Mouse (Mus musculus) limb, embryonic 14.5 days (tissue): ENCODE measurements around the gene Sox5. TPM values are rescaled to one million over a fixed set of nuclear protein-coding genes. Genes with fewer than 3 reads are reported as not detected.

ENCODE experiments used
- ATAC-seq: fragments of 200-750 bp; cut with Nextera tagmentation; 2 replicates; pipeline ENCODE4 v1.8.0; 2017; ENCODE audit warnings: low read depth, moderate number of reproducible peaks, moderate TSS enrichment; ENCODE audit not compliant: low FRiP score
- DNase-seq: peaks from one replicate; pipeline ENCODE4 v3.0.0-alpha.2; 2015; ENCODE audit warnings: low spot score
- H3K27ac ChIP-seq: fragments of 300-500 bp; sonication (generic); replicated peaks from 2 replicates; pipeline ENCODE4 v1.5.1; 2014; ENCODE audit warnings: low read depth, mild to moderate bottlenecking, low read length, moderate library complexity, mixed read lengths
- H3K27me3 ChIP-seq: fragments of 300-500 bp; sonication (generic); 2 replicates; pipeline ENCODE4 v1.6.1; 2014; ENCODE audit warnings: low read length, mixed read lengths; ENCODE audit not compliant: control insufficient read depth, insufficient read depth
- H3K36me3 ChIP-seq: fragments of 300-500 bp; sonication (generic); 2 replicates; pipeline ENCODE4 v1.6.1; 2014; ENCODE audit warnings: mild to moderate bottlenecking, low read length, moderate library complexity, mixed read lengths; ENCODE audit not compliant: control insufficient read depth, insufficient read depth
- H3K4me1 ChIP-seq: fragments of 300-500 bp; sonication (generic); 2 replicates; pipeline ENCODE4 v1.6.1; 2014; ENCODE audit warnings: antibody characterized with exemption, low read length, mixed read lengths; ENCODE audit not compliant: control insufficient read depth, insufficient read depth
- H3K4me2 ChIP-seq: fragments of 300-500 bp; sonication (generic); replicated peaks from 2 replicates; pipeline ENCODE4 v1.6.1; 2014; ENCODE audit warnings: low read depth, mild to moderate bottlenecking, low read length, moderate library complexity; ENCODE audit not compliant: severe bottlenecking
- H3K4me3 ChIP-seq: fragments of 300-500 bp; sonication (generic); replicated peaks from 2 replicates; pipeline ENCODE4 v1.5.1; 2014; ENCODE audit warnings: low read length
- H3K9ac ChIP-seq: fragments of 300-500 bp; sonication (generic); 2 replicates; pipeline ENCODE4 v1.6.1; 2014; ENCODE audit warnings: mild to moderate bottlenecking, low read depth, low read length, moderate library complexity; ENCODE audit not compliant: severe bottlenecking
- H3K9me3 ChIP-seq: fragments of 300-500 bp; sonication (generic); 2 replicates; pipeline ENCODE4 v1.6.1; 2016; ENCODE audit warnings: low read length; ENCODE audit not compliant: control insufficient read depth
- POLR2A ChIP-seq: fragments of 200-500 bp; IDR thresholded peaks from 2 replicates; pipeline ENCODE4 v1.8.0; 2012; ENCODE audit warnings: inconsistent platforms, mild to moderate bottlenecking, moderate library complexity, borderline replicate concordance; ENCODE audit not compliant: insufficient read depth, insufficient read length; ENCODE audit errors: extremely low read depth
- WGBS: fragments of 180-500 bp; shearing (Covaris S2); extraction: QIAGEN DNeasy Blood & Tissue Kit; methylation state at CpG from one replicate; pipeline ENCODE4 v1.1.7; 2014; 5-methylcytosine and 5-hydroxymethylcytosine counted together
- polyA plus RNA-seq, 2 experiments: library from polyadenylated mRNA; depleted of rRNA in 1 of 2; stranded (reverse) in 1 of 2; unstranded in 1 of 2; fragments of >200 nt; fragmentation: Nextera tagmentation in 1 of 2; extraction: Ambion mirVana in 1 of 2; gene quantifications; 2 replicates each; pipeline versions ENCODE4 v1.2.1 to v1.2.3; 2012 to 2014

The Sox5 gene
- polyA plus RNA-seq, 2 experiments: 20.6 to 32.8 TPM

DNA sequence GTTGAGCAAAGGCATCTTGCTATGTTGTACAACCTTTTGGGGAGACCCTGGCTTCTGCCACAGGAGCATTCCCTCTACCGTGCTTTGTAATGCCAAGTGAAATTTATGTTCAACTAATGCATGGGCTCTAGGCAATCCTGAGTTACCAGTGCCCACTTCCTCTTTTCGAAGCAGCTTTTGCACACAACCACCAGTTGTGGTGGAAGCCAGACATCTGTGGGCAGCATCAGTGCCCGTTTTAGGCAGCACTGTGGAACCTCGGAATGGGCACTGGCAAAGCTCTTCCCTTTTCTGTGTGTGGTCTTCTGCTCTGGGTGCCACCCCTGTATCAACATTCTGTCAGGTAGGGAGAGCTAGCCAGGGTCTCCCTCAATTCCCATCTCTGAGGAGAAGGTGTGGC, 36.2 kb upstream of the Sox5 start:
- TF ChIP-seq POLR2A: no peak
- H3K9ac ChIP-seq: no peak overlapping the region
- no peak overlapping the region for H3K27ac ChIP-seq
- H3K4me1 ChIP-seq: peaks cover 6% of the 10 kb centered on the region; the same call in 1 of the 2 replicates
- no peaks in the 10 kb centered on the region for H3K9me3 ChIP-seq
- no peak for DNase-seq
- H3K27me3 ChIP-seq: no peaks in the 10 kb centered on the region
- no peak overlapping the region for H3K4me3 ChIP-seq
- 89% methylated on average over 4 of the region's 4 CpGs for WGBS
- no peaks in the 10 kb centered on the region for H3K36me3 ChIP-seq
- no peak overlapping the region for H3K4me2 ChIP-seq
- ATAC-seq: no peak

DNA sequence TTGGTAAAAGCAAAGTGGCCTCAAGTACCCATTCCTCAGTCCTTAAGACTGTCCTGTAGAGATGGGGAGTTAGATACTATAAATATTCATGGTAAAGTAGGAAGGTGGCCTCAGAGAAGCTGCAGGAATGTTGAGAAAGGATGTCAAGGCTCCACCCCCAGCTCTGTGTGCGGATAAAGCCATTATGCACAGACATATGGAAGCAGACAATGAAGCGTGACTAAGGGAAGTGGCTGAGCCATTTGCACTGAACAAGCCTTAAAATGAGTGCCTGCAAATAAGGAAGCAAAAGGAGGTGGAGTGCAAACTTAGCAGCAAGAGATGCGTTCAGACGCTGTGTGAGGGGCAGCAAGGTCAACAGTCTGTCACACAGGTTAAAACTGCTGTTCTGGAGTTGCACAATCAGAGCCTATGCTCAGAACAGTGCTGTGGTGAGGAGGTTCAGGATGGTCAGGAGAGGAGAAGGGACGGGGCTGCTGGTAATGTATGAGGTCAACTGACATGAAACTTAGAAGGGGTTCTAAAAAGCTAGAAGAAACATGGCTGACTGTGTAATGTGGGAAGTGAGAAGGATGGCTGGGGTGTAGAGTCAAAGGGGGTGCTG, 35.7 kb upstream of the Sox5 start:
- Histone ChIP-seq H3K4me3 (no peak overlapping the region), H3K4me2 (no peak overlapping the region), H3K4me1 (peaks cover 6% of the 10 kb centered on the region; the same call in 1 of the 2 replicates), H3K9me3 (no peaks in the 10 kb centered on the region), H3K9ac (no peak overlapping the region), H3K36me3 (no peaks in the 10 kb centered on the region), H3K27me3 (no peaks in the 10 kb centered on the region), H3K27ac (no peak overlapping the region)
- no peak for TF ChIP-seq POLR2A
- no peak for ATAC-seq
- no peak for DNase-seq
- WGBS: 83% methylated on average over 5 of the region's 5 CpGs

DNA sequence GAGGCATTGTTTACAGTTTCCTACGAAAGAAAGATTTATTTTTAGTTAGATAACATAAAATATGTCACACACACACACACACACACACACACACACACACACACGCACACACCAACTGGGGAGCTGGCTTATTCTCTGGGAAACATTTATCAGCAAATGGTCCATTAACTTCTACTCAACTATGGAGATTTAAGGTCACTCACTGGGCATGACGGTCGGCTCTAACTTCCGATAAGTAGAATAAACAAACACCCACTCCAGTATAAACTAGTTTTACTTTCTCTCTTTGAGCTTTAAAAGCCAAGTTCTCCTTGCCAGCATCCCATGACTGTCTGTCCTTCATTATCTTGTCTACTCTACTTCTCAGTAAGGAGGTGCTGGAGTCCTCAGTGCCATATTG, 33.8 kb upstream of the Sox5 start:
- H3K4me2 ChIP-seq: no peak overlapping the region
- no peaks in the 10 kb centered on the region for H3K27me3 ChIP-seq
- H3K4me1 ChIP-seq: peaks cover 3% of the 10 kb centered on the region; the same call in 1 of the 2 replicates
- H3K9me3 ChIP-seq: no peaks in the 10 kb centered on the region
- H3K27ac ChIP-seq: no peak overlapping the region
- DNase-seq (no peak), ATAC-seq (no peak)
- WGBS: 75% methylated on average over 5 of the region's 5 CpGs
- no peak overlapping the region for H3K4me3 ChIP-seq
- TF ChIP-seq POLR2A: no peak
- H3K9ac ChIP-seq: no peak overlapping the region
- H3K36me3 ChIP-seq: no peaks in the 10 kb centered on the region

DNA sequence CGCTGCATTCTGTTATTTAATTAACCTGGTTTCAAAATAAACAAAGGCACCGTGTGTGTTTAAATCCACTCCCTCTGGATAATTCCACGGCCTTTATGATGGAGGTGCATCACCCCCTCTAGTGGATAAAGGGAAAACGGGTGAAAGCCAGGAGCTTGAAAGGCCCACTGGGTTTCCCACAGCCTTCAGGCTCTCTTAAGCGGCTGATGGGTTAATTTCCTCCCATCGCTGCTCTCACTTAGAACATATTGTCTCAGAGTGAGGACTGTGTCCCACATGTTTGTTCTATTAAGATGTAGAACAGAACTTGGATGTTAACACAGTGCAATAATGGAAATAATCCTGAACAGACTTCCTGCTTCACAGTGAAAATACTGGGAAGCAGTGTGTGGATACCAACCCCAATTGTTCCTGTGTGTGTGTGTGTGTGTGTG, 33.2 kb upstream of the Sox5 start:
- Histone ChIP-seq H3K4me3 (no peak overlapping the region), H3K9ac (no peak overlapping the region), H3K27me3 (no peaks in the 10 kb centered on the region), H3K4me1 (peaks cover 3% of the 10 kb centered on the region; the same call in 1 of the 2 replicates), H3K9me3 (no peaks in the 10 kb centered on the region), H3K4me2 (no peak overlapping the region), H3K36me3 (no peaks in the 10 kb centered on the region), H3K27ac (no peak overlapping the region)
- WGBS: 10% methylated on average over 6 of the region's 6 CpGs
- ATAC-seq: peak; percentile 37; the same call in 1 of the 2 replicates
- DNase-seq: peak; percentile 72
- no peak for TF ChIP-seq POLR2A

DNA sequence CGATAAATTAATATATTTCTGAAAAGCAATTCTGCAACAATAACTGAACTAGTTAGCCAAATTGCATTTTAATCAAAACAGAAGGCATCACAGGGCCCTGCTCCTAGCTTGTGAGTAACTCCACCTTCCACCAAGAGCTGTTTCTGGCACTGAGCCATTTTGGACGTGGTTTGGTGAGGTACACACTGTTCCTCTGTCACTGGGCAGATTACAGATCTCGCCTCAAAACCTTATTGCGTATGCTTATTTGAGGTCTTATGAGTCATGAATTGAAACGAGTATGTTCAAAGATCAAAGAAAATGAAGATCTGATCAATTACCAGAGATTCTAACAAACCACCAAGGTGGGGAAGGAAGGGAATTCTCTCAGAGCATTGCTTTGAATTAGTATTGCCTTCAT, 22.5 kb upstream of the Sox5 start:
- H3K36me3 ChIP-seq: no peaks in the 10 kb centered on the region
- H3K4me1 ChIP-seq: no peaks in the 10 kb centered on the region
- no peak overlapping the region for H3K9ac ChIP-seq
- no peak overlapping the region for H3K4me2 ChIP-seq
- H3K9me3 ChIP-seq: no peaks in the 10 kb centered on the region
- no peak for TF ChIP-seq POLR2A
- WGBS: 82% methylated on average over 5 of the region's 5 CpGs
- H3K27ac ChIP-seq: no peak overlapping the region
- H3K27me3 ChIP-seq: no peaks in the 10 kb centered on the region
- ATAC-seq (no peak), DNase-seq (no peak)
- no peak overlapping the region for H3K4me3 ChIP-seq
